Mouse (Mus musculus) urinary bladder, adult 18-20 months (tissue): ENCODE results near the gene Slc25a42.

Experiments
- DNase-seq, 2 experiments: peaks; one replicate each; pipeline ENCODE4 v3.0.0; 2022; ENCODE audit warnings: low spot score in 2 of 2, mixed read lengths in 2 of 2

Gene Slc25a42

DNA sequence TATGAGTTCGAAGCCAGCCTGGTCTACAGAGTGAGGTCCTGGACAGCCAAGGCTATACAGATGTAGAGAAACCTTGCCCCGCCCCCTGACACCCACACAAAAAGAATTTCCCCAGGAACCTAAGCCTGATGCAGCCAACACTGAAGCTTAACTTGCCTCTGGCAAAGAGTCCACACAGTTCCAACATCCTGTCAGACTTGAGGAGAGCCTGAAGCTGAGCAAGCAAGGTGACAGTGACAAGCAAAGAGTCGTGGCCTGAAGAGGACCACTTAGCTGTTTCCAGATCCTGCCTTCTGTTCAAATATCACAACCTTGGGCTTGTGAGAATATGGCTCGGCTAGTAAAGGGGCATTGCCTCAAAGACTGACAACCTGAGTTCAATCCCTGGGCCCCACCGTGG lies 3.0 kb upstream of the Slc25a42 start:
- no peak for DNase-seq

DNA sequence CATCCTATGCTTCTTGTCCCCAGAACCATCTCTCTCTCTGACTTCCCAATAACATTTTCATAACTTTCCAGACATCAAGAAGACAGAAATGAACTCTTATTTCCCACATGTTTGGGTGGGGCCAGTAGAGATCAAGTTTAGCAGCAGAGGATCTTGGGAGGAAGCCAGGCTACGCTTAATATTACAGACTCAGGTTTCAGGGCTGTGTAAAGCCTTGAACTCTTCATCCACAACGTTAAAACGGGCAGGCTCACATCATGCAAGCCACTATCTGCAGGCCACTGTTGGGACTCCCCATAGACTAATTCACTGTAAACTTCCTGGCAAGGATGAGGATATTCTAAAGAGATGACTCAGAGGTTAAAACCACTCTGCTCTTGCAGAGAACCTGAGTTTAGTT lies 2.3 kb upstream of the Slc25a42 start:
- DNase-seq = no peak

DNA sequence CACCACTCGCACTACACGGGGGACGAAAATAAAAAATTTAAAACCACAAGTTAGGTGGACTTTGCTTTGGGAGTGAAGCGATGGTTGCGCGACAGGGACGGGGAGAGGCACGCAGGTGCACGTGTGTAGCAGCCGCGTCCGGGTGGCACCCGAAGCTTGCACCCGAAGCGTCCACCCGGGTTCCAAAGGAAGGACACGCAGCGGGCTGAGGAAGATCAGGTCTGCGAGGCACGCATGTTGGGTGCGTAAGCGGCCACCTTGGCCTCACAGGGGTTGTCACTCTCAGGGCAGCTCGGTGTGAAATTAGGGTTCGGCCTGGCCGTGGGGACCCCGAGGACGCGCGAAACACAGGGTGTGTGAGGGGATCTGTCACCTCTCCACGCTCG lies 386 bp downstream of the Slc25a42 start:
- DNase-seq = no peak

DNA sequence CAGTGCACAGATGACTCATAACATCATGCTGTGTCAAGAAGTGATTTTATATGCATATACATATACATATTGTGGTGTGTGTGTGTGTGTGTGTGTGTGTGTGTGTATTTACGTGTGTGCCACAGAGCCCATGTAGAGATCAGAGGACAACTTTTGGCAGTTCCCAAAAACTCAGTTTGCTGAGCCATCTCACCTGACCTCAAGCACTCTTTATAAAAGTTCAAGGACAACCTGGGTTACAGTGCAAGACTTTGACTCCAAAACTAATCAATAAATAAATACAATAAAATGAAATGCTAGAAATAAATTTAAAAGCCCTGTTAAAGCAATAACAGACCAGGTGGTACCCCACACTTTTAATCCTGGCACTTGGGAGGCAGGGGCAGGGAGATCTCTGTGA lies 830 bp downstream of the Slc25a42 start:
- DNase-seq = no peak

DNA sequence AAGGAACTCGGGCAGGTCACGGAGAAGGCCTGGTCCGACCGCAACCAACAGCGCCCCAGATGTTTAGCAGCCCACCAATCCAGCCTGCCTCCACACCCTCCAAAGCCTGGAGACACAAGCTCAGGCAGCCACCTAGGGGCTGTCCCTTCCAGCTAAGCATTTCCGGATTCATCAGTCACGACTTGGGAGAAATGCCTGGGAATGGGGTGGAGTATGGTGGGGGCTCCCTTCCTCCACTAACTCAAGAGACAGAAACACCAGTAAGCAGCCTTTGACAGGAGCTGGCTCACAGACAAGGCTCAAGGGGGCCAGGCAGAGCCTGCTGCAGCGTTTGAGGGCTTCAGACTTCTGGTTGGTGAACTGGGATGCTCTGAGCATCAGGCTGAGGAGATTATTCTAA lies 1.6 kb downstream of the Slc25a42 start:
- DNase-seq = no peak

DNA sequence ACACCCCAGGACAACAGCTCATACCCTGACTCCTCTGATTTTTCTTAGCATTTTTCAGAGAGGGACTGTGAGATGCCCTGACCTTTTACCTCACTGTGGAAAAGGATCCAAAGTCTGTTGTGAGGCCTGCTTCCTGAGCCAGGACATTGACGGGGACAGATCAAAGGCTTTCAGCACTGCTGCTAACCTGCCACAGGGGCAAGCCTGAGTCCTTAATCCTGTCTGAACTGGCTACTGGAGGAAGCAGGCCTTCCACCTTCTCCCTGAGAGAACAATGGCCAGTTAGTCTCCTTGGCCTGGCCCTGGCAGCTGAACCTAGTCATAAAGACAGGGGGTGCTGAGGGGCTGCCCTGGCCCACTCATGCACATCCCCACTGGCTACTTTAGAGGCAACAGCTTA lies 4.0 kb downstream of the Slc25a42 start:
- DNase-seq = no peak

DNA sequence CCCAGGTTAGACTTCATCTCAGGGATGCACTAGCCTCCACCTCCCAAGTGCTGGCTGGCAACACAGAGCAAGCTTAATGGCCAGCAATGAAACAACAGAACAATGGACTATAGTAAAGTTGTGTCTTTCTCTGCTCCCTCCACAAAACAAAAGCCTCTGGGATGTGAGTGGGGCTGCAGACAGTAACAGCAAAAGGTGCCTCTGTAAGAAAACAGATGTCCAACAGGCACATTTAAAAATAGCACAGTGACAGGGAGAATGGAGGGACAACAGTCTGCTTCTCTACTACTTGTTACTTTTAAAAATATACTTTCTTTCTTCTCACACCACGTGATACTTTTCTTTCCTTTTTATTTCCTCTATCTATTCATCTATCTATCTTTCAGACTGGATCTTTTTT lies 7.3 kb downstream of the Slc25a42 start:
- DNase-seq = no peak

DNA sequence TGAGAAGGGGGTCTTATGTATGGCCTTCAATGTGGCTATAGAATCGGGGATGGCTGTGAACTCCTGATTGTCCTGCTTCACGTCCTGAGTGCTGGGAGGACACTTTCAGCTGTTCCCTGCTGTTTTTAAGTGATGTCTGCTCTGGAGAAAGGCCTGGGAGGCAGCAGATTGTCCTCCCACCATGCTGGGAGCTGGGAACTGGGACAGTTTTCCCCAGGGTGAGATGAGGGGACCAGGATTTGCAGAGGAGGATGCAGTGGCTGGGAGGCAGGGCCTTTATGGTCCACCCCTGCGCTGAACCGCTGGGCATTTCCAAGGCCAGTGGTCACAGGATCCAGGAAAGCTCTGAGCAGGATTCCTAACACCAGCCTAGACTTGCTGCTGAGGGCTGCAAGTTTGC lies 9.0 kb downstream of the Slc25a42 start:
- no peak for DNase-seq

DNA sequence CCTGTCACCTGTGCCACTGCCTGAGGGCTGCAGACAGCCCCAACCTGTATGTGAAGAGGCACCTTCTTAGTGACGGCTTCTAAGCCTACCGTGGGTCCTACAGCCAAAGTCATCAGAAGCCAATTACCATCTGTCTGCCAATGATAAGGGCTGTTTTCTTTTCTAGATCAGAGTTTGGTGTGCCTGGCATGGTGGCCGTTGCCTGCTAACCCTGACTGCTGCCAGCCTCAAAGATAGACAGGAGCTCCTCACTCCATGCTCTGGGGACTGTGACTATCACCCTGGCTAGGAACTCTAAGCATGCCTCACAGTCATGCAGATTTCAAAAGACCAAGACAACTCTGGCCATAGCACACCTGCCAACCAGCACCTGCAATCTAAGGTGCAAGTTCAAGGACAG lies 10.7 kb downstream of the Slc25a42 start:
- DNase-seq = no peak

DNA sequence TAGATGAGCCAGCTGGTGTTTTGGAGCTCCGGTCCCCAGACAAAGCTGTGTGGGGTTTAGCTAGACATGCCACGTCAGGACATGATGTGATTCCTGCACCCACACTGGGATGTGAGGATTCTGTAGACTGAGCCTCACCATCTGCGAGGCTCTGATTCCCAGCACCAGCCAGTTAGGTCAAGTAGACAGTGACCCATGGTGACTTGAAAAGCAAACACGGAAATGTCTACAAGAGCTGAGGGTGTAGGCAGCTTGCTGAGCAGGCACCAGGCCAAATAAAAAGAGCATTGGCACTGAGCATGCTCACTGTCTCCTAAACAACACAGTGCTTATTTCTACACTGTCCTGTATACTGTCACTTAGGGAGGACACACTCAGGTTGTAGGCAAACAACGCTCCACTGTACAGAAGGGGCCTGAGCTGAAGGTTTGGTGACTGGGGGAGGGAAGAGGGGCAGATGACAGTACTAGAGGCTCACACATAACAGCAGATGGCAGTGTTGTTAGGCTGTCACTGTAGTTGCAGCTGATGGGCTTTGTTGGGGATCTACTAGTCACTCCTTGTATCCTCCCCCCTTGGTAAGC lies 11.9 kb downstream of the Slc25a42 start:
- DNase-seq = peak in 1 of 2 experiments; percentile 42

DNA sequence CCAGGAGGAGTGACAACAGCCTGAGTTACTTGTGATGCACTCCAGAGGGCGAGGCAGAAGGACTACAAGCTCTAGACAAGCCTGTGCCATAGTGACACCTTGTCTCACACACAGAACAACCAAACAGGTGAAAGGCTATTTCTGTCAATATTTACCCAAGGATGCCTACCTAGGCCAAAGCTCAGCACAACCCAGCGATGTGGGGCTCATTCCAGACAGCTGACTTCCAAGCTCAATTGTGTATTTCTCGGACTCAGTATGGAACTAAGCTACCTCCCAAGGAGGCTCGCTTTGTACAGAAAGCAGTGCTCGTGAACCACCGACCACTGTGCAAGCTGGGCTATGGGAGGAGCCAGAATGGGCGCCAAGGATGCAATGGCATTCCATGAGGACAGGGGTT lies 14.5 kb downstream of the Slc25a42 start:
- DNase-seq = no peak

DNA sequence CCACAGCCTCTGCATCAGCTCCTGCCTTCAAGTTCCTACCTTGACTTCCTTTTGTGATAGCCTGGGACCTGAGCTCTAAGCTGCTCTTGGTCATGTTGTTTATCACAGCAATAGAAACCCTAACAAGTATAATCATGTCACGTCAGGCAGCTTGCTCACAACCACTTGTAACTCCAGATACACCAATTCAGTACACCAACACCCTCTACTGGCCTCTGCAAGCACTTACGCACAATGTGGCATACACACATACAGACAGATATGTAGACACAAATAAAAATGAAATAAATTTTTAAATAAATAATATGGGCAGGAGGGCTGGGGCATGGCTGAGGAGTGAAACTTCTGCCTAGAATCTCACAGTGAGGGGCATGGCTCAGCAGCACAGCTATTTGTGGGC lies 16.3 kb downstream of the Slc25a42 start:
- no peak for DNase-seq

DNA sequence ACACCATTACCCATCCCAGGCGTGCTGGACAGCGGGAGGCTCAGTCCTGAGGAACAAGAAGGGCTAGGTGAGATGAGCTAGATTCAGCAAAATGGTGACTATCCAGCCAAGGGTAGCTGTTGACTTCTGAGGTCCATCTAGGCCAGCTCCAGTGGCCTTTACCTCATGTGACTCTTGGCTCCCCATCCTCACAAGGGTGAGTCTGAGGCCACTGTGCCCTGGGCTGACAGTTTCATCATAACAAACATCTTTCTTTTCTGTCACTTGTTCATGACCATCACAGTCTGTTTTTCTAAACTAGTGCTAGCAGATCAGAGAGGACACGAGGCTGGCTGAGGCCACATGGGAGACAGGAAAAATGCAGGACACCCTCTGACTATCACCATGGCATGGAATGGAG lies 17.9 kb downstream of the Slc25a42 start:
- DNase-seq = no peak

DNA sequence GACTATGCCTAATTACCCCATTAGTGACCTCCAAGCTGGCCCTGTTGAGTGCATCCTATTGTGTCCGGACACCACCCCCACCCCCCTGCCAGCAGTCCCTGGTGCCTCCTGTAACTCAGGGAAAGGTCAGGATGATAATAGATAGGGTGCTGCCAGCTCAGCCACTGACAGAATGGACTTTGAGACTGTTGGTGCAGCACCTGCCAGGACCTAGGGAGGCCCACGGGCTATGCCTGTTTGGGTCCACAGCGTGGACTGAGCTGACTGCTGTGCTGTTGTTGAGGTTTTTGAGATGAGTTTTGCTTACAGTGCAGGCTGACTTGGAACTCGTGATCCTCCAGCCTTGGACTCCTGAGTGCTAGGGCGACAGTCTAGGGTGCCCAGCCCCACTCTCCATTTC lies 18.9 kb downstream of the Slc25a42 start:
- DNase-seq = no peak

DNA sequence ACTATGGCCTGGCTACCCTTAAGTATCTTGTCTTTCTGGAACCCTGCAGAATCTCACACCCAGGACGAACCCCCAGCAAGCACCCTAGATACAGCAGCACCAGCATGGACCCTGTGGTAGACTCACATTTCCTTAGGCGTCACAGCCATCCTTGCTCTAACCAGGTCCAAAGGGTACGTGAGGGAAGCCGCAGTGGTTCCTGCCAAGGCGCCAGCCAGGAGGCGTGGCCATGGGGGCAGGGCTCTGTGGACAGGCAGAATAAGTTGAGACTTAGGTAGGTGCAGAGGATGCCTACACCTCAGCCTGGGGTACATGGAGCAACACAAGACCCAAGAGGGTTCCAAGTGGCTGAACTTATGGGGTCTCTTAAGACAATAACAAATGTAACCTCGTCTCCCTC lies 23.4 kb downstream of the Slc25a42 start:
- DNase-seq = no peak

DNA sequence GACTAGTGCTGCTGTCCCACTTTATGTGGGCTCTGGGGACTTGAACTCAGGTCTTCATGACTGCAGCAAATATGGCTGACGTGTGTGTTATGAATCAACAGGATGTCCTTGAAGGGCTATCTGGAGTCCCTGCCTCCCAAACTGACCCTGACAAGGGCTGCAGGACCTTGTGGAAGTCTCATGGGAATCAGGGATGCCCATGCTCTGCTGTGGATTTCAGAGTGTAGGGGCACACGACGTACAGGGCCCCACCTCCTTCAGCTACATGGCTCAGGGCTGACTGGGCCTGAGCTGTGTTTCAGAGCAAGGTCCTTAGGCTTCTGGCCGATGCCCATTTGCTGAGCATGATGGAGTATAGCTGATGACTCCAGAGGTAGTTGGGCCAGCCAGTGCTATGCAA lies 28.9 kb downstream of the Slc25a42 start:
- DNase-seq = no peak

DNA sequence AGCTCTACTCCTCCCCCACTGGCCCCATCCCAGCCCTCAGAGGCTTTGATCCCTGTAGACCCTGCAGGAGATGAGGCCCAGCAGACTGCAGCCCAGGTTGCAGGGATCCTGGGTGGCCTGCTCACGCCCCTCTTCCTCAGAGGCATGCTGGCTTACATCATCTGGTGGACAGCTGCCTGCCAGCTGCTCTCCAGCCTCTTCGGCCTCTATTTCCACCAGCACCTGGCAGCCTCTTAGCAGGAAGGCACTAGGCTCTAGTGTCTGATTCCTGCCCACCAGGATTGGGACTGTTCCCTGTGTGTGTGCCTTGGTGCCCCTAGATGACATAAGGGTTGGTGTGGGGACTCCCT lies 30.2 kb downstream of the Slc25a42 start:
- no peak for DNase-seq

DNA sequence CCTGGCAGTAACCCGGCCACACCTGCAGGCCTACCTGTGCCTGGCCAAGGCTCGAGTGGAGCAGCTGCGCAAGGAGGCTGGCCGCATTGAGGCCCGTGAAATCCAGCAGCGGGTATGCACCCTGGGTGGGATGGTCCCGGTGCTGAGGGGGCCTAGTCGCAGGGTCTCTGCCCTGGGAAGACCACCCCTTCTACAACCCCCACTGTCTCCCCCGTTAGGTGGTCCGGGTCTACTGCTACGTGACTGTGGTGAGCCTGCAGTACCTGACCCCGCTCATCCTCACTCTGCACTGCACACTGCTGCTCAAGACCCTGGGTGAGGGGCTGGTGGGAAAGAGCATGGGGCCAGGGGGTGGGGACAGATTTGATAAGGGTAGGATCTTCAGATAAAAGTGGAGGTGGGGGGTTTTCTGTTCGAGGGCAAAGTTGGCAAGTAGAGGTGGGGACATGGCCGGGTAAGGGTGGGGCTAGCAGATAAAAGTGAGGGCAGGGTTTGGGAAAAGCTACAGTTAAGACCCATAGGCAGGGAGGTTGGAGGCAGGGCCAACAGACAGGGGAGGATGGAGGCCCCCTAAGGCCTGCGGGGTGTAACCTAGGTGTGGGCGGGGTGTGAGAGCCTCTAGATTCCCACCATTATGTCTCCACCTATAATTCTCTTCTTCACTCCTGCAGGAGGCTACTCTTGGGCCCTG lies 30.7 kb downstream of the Slc25a42 start:
- DNase-seq = no peak

DNA sequence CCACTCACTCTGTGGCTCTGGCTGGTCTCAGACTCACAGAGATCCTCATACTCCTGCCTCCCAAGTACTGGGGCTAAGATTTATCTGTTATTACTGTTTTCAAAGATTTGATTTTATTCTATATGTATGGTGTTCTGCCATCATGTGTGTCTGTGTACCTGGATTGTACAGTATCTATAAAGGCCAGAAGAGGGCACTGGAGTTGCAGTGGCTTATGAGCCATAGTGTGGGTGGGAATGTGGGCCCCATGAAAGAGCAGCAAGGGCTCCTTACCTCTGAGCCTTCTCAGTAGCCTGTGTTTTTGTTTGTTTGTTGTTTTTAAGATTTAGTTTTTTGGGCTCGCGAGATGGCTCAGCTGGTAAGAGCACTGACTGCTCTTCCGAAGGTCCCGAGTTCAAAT lies 33.0 kb downstream of the Slc25a42 start:
- DNase-seq = no peak

DNA sequence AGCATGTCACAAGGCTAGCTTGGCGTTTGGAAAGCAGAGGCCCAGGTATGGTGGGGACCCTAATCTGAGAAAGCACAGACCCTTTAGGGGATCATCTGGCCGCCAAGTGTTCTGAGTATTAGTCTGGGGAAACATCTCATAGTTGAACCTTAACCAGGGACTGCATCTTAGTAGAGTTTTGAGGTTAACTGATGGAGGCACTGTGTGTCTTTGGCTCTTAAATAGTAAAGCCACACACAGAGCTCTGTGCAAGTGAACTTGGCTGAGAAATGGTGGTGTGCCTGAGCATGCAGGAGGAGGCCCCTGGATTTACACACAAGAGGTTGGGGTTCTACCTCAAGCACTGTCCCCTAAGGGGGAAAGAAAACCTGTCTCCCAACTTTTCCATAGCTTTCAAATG lies 33.9 kb downstream of the Slc25a42 start:
- DNase-seq = no peak

DNA sequence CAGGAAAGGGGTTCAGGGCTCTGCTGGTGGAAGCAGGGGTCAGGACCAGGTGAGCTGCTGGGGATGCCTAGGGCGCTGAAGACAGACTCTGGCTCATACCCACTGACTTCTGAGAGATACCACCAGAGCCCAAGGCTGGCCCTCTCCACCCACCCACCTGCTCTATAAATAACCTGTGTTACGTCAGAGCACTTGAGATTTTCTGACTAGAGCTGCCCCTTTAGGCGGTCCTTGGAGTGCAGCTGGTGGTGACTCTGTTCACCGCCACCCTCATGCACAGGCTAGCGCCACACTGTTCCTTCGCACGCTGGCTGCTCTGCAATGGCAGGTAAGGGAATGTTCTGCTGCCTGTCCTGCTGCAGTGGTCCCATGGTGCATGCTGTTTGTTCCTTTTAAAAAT lies 38.0 kb downstream of the Slc25a42 start:
- no peak for DNase-seq

DNA sequence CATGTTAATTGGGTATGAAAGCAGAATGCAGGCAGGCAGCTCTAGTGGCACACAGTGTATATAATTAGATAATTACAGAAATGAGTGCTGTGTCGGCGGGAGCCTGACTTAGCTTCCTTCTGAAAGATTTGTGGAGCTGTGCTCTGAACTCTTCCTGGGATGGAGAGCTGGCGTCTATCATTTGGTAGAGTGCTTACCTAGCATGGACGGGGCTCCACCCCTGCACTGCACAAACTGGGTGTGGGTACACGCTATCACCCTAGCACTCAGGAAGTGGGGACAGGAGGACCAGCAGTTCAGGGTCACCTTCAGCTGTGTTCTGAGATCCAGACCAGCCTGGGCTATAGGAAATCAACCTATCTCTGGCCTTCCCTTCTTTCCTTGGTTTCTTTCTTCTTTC lies 38.8 kb downstream of the Slc25a42 start:
- DNase-seq = no peak

DNA sequence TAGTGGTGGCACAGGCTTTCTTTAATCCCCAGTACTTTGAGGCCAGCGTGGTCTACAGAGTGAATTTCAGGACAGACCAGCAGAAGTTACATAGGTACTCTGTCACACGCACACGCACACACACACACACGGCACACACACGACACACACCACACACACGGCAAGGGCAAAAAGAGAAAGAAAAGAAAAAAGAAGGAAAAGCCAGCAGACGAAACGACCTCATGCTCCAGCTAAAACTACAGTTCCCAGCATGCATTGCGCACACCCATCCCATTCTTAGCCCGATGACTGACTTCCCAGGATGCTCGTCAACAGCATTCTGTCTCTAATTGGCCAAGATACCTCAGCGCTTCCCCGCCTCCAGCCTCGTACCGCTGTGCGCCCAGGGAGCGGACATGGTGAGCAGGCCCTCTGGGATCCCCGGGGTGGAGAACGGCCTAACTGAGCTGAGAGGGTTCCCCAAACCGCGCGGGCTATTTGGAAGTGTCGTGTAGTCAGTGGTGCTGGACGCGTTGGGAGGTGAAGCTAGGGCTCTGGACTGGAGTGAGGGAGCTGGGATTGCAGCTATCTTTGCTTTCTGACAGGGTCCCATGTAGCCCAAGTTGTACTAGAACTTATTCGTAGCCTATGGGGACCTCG lies 39.9 kb downstream of the Slc25a42 start, which contains the start of gene Tmem161a:
Gene Tmem161a (plus strand): TSS at position 314 of the 639 bp plus-strand sequence.
- DNase-seq = peak; percentile 78 to 89

DNA sequence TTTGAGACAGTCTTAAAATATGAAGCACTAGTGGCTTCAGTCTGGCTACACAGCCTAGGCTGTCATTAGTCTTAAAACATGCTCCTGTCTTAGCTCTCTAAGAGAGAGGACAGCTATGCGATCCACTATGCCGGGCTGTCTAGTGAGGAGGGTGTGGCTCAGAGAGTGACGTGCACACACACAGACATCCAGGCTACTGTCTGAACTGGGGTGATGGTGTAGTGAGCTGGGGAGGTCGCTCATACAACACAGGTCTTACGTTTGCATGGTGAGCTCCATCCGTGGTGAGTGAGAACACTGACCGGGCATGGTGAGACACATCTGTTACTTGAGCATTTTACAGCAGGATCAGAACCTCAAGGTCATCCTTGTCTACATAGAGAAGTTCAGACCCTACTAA lies 40.9 kb downstream of the Slc25a42 start:
- no peak for DNase-seq
